Mouse (Mus musculus) c-Kit-negative CD71-positive TER-119-positive erythroid progenitor cells, embryonic 14.5 days (primary cell): ENCODE results near the gene Nt5c2.

ENCODE experiments used
- DNase-seq: peaks from one replicate; pipeline ENCODE4 v3.0.0-alpha.2; 2013; ENCODE audit warnings: low read depth, low spot score

Gene Nt5c2

GRCm38 (mm10) chr19:46929044-46929587 lies 85.8 kb downstream of the Nt5c2 start:
- DNase-seq = no peak

- DNase-seq = no peak
These were observed 86.8 kb downstream of the Nt5c2 start for GRCm38 (mm10) chr19:46928136-46928535.

- DNase-seq = no peak
These were observed 88.0 kb downstream of the Nt5c2 start for GRCm38 (mm10) chr19:46926951-46927350.

- DNase-seq = no peak
These were observed 88.6 kb downstream of the Nt5c2 start for GRCm38 (mm10) chr19:46926357-46926756.

GRCm38 (mm10) chr19:46920571-46920970 lies 94.4 kb downstream of the Nt5c2 start:
- no peak for DNase-seq

- DNase-seq = no peak
These were observed 99.4 kb downstream of the Nt5c2 start for GRCm38 (mm10) chr19:46915406-46916080.

- DNase-seq = no peak
These were observed 101.3 kb downstream of the Nt5c2 start for GRCm38 (mm10) chr19:46913626-46914025.

GRCm38 (mm10) chr19:46911492-46911891 lies 103.5 kb downstream of the Nt5c2 start:
- no peak for DNase-seq

- no peak for DNase-seq
These were observed 106.0 kb downstream of the Nt5c2 start for GRCm38 (mm10) chr19:46908977-46909376.

GRCm38 (mm10) chr19:46908207-46908606 lies 106.7 kb downstream of the Nt5c2 start:
- no peak for DNase-seq

GRCm38 (mm10) chr19:46905971-46906370 lies 109.0 kb downstream of the Nt5c2 start:
- DNase-seq = peak; percentile 26

GRCm38 (mm10) chr19:46905383-46905782 lies 109.6 kb downstream of the Nt5c2 start:
- peak; percentile 59 for DNase-seq

GRCm38 (mm10) chr19:46904907-46905306 lies 110.0 kb downstream of the Nt5c2 start:
- DNase-seq = peak; percentile 28

GRCm38 (mm10) chr19:46903379-46903778 lies 111.6 kb downstream of the Nt5c2 start:
- no peak for DNase-seq

GRCm38 (mm10) chr19:46901323-46901722 lies 113.6 kb downstream of the Nt5c2 start:
- DNase-seq = no peak

GRCm38 (mm10) chr19:46900786-46901185 lies 114.2 kb downstream of the Nt5c2 start:
- no peak for DNase-seq

- DNase-seq = no peak
These were observed 115.1 kb downstream of the Nt5c2 start for GRCm38 (mm10) chr19:46899871-46900270.

GRCm38 (mm10) chr19:46899306-46899705 lies 115.6 kb downstream of the Nt5c2 start:
- DNase-seq = no peak

GRCm38 (mm10) chr19:46898222-46898621 lies 116.7 kb downstream of the Nt5c2 start:
- DNase-seq = no peak

GRCm38 (mm10) chr19:46897135-46897534 lies 117.8 kb downstream of the Nt5c2 start:
- no peak for DNase-seq

GRCm38 (mm10) chr19:46893484-46893883 lies 121.5 kb downstream of the Nt5c2 start:
- DNase-seq = no peak

- no peak for DNase-seq
These were observed 122.1 kb downstream of the Nt5c2 start for GRCm38 (mm10) chr19:46892856-46893255.

GRCm38 (mm10) chr19:46890657-46891056 lies 124.3 kb downstream of the Nt5c2 start:
- DNase-seq = no peak

- no peak for DNase-seq
These were observed 125.3 kb downstream of the Nt5c2 start for GRCm38 (mm10) chr19:46889666-46890065.
